15 mouse cellular contexts compared by ENCODE assay signal in the genomic region with DNA sequence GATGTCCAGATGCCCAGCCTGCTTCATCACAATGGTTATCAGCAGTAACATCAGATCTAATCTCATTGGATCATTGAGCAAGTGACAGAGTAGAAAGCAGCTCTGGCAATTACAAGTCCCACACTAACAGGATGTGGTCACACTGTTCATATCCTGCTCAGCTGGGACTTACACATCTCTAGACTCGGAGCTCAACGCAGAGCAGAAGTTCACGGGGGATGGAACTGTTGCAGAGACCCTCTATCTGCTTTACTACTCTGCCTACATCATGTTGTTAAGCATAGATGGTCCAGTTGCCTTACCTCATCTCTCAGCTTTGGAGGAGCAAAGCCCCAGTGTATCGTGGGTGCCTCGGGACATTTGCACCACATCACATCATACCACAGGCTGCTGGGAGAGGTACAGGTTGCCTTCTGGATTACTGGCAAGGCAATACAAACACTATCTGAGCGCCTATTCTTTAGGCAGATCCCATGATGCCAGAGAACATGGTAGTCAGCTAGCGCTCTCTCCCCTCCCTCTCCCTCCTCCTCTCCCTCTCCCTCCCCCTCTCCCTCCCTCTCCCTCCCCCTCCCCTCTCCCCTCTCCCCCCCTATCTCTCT.
DNase-seq lines count a peak whose midpoint lies in the region; ATAC-seq and TF ChIP-seq lines count a peak whose summit lies in the region.
"Had no signal": no experiment of that assay in that cellular context is flagged by ENCODE, and none has a peak within 500 bp of the region (broad histone marks: within the 10 kb centered on the region; RNA-seq: fewer than 3 reads in every experiment).

No protein-coding gene starts in this region.

- peak; percentile 88 for ATAC-seq in hematopoietic stem cell, adult 5-6 weeks (replicated peaks in 1 of 2; ENCODE audit: insufficient read depth in 1 of 2, low FRiP score in 2 of 2, low TSS enrichment in 1 of 2, low read depth in 1 of 2, poor library complexity in 2 of 2, severe bottlenecking in 2 of 2)
- ATAC-seq in forebrain, embryonic 14.5 days, result no peak
- no peak for ATAC-seq in erythroid progenitor cell, adult 5-6 weeks (replicated peaks; ENCODE audit: low FRiP score, poor library complexity, severe bottlenecking)

- no peak overlapping the region for H3K4me2 ChIP-seq in forebrain, embryonic 14.5 days (ENCODE audit: low read length)
- H3K4me2 ChIP-seq: embryonic facial prominence, embryonic 12.5 days; heart, embryonic 15.5 days; hindbrain, embryonic 15.5 days; liver, embryonic 11.5 days had no signal

- no peak overlapping the region for H3K9ac ChIP-seq in forebrain, embryonic 14.5 days (ENCODE audit: low read length)
- H3K9ac ChIP-seq: embryonic facial prominence, embryonic 12.5 days; heart, embryonic 15.5 days; hindbrain, embryonic 15.5 days had no signal

- TF ChIP-seq POLR2A in spleen, adult 2 months (IDR thresholded peaks at IDR 0.05; ENCODE audit: low read depth, low read length), result no peak

- no peak for TF ChIP-seq CTCF in spleen, adult 2 months (IDR thresholded peaks at IDR 0.05; ENCODE audit: extremely low read depth, insufficient read depth, insufficient read length, insufficient replicate concordance)

- peak in 1 of 2 experiments; percentile 42 for DNase-seq in spleen, adult 2 months (ENCODE audit: low read depth in 1 of 2, low spot score in 2 of 2)
- DNase-seq in spleen, adult 18-20 months, result no peak
- DNase-seq in splenic B cell, adult 2 months (ENCODE audit: low read depth, low spot score), result peak; percentile 19
- DNase-seq in cerebellum, adult 11 months, result no peak
- no peak for DNase-seq in forebrain, embryonic 14.5 days (ENCODE audit: low spot score)
- DNase-seq: kidney, adult 8-10 months; kidney, postnatal 4 days; lung, postnatal 10 days had no signal

- 38% methylated on average over 7 of the region's 7 CpGs for WGBS in spleen, adult 2 months
- 95% methylated on average over 7 of the region's 7 CpGs for WGBS in forebrain, embryonic 14.5 days

- no peaks in the 10 kb centered on the region for H3K9me3 ChIP-seq in forebrain, embryonic 14.5 days (replicated peaks; ENCODE audit: control insufficient read depth, low read length)
- H3K9me3 ChIP-seq: embryonic facial prominence, embryonic 12.5 days; heart, embryonic 15.5 days; hindbrain, embryonic 15.5 days had no signal

- H3K27me3 ChIP-seq in spleen, adult 2 months (ENCODE audit: control insufficient read depth, insufficient read depth, low read length), result no peaks in the 10 kb centered on the region
- H3K27me3 ChIP-seq in splenic B cell, adult 2 months (ENCODE audit: control insufficient read depth, insufficient read depth, low read length, poor library complexity, severe bottlenecking), result no peaks in the 10 kb centered on the region
- no peaks in the 10 kb centered on the region for H3K27me3 ChIP-seq in forebrain, embryonic 14.5 days (replicated peaks; ENCODE audit: control insufficient read depth, insufficient read depth, low read length)
- H3K27me3 ChIP-seq: embryonic facial prominence, embryonic 12.5 days had no signal

- no peak overlapping the region for H3K4me3 ChIP-seq in spleen, adult 2 months (ENCODE audit: extremely low read depth, insufficient read depth, insufficient read length)
- H3K4me3 ChIP-seq in forebrain, embryonic 14.5 days (ENCODE audit: low read depth, low read length), result no peak overlapping the region
- H3K4me3 ChIP-seq: embryonic facial prominence, embryonic 12.5 days; heart, embryonic 15.5 days; hindbrain, embryonic 15.5 days; myocyte had no signal

- H3K4me1 ChIP-seq in spleen, adult 2 months (ENCODE audit: control insufficient read depth, insufficient read depth, insufficient read length), result peaks cover 6% of the 10 kb centered on the region; the same call in 1 of the 2 replicates
- peaks cover 8% of the 10 kb centered on the region; the same call in 1 of the 2 replicates for H3K4me1 ChIP-seq in forebrain, embryonic 14.5 days (ENCODE audit: control insufficient read depth, insufficient read depth, low read length)

- H3K27ac ChIP-seq in spleen, adult 2 months (ENCODE audit: insufficient read depth, low read length), result peak overlapping the region; percentile 66; the same call in 1 of the 2 replicates
- no peak overlapping the region for H3K27ac ChIP-seq in forebrain, embryonic 14.5 days (ENCODE audit: low read depth, low read length)
- H3K27ac ChIP-seq: embryonic facial prominence, embryonic 12.5 days; heart, embryonic 15.5 days; hindbrain, embryonic 15.5 days had no signal

- no peaks in the 10 kb centered on the region for H3K36me3 ChIP-seq in spleen, adult 2 months (ENCODE audit: control insufficient read depth, insufficient read depth, low read length)
- no peaks in the 10 kb centered on the region for H3K36me3 ChIP-seq in splenic B cell, adult 2 months (ENCODE audit: control insufficient read depth, insufficient read depth, low read length, poor library complexity, severe bottlenecking)
- H3K36me3 ChIP-seq in forebrain, embryonic 14.5 days (ENCODE audit: control insufficient read depth, insufficient read depth, low read length), result no peaks in the 10 kb centered on the region
- H3K36me3 ChIP-seq: embryonic facial prominence, embryonic 12.5 days; heart, embryonic 15.5 days; hindbrain, embryonic 15.5 days had no signal

Comparison
In these comparisons a context has a peak if more than half of its experiments do, and no peak if none do; other contexts are left out.
1. ATAC-seq: peak in hematopoietic stem cell, adult 5-6 weeks (2 of 2); none in forebrain, embryonic 14.5 days (single experiment) and erythroid progenitor cell, adult 5-6 weeks (single experiment).